Mouse (Mus musculus) neural tube, embryonic 11.5 days (tissue): ENCODE measurements around the gene Epb41l1. TPM values are rescaled to one million over a fixed set of nuclear protein-coding genes. Genes with fewer than 3 reads are reported as not detected.
A peak's percentile ranks its signal among the peaks of the same experiment; 100 is the strongest.

Experiments used
- ATAC-seq: fragments of 200-750 bp; cut with Nextera tagmentation; 2 replicates; pipeline ENCODE4 v1.8.0; 2017; ENCODE audit warnings: moderate number of reproducible peaks, mild to moderate bottlenecking, moderate TSS enrichment, moderate library complexity; ENCODE audit not compliant: insufficient read depth, low FRiP score, low TSS enrichment
- DNase-seq: peaks from one replicate; pipeline ENCODE4 v3.0.0-alpha.2; 2015; ENCODE audit warnings: low spot score
- H3K27ac ChIP-seq: fragments of 300-500 bp; sonication (generic); 2 replicates; pipeline ENCODE4 v1.5.1; 2014; ENCODE audit warnings: low read depth, mild to moderate bottlenecking, low read length
- H3K27me3 ChIP-seq: fragments of 300-500 bp; sonication (generic); 2 replicates; pipeline ENCODE4 v1.6.1; 2014; ENCODE audit warnings: mild to moderate bottlenecking, low read length, mixed read lengths; ENCODE audit not compliant: control insufficient read depth, insufficient read depth
- H3K36me3 ChIP-seq: fragments of 300-500 bp; sonication (generic); 2 replicates; pipeline ENCODE4 v1.6.1; 2014; ENCODE audit warnings: mild to moderate bottlenecking, low read length, moderate library complexity, mixed read lengths; ENCODE audit not compliant: control insufficient read depth, insufficient read depth
- H3K4me1 ChIP-seq: fragments of 300-500 bp; sonication (generic); 2 replicates; pipeline ENCODE4 v1.6.1; 2014; ENCODE audit warnings: low read length, mixed read lengths; ENCODE audit not compliant: control insufficient read depth, insufficient read depth
- H3K4me2 ChIP-seq: fragments of 300-500 bp; sonication (generic); 2 replicates; pipeline ENCODE4 v1.6.1; 2014; ENCODE audit warnings: low read depth, mild to moderate bottlenecking, moderate library complexity
- H3K4me3 ChIP-seq: fragments of 300-500 bp; sonication (generic); 2 replicates; pipeline ENCODE4 v1.5.1; 2014; ENCODE audit warnings: low read depth, low read length
- H3K9ac ChIP-seq: fragments of 300-500 bp; sonication (generic); 2 replicates; pipeline ENCODE4 v1.6.1; 2014; ENCODE audit warnings: mild to moderate bottlenecking, low read length
- H3K9me3 ChIP-seq: fragments of 300-500 bp; sonication (generic); 2 replicates; pipeline ENCODE4 v1.6.1; 2016; ENCODE audit warnings: low read length; ENCODE audit not compliant: control insufficient read depth
- WGBS: fragments of 180-500 bp; shearing (Covaris S2); extraction: QIAGEN DNeasy Blood & Tissue Kit; methylation state at CpG from one replicate; pipeline ENCODE4 v1.1.7; 2014; 5-methylcytosine and 5-hydroxymethylcytosine counted together
- polyA plus RNA-seq: library from polyadenylated mRNA; unstranded; fragments of >200 nt; fragmentation: Nextera tagmentation; extraction: Ambion mirVana; gene quantifications from 2 replicates; pipeline ENCODE4 v1.2.1, GENCODE M21; 2014

Gene Epb41l1
- polyA plus RNA-seq, 1 experiment from 2014 or later: 4.4 TPM

- no peak overlapping the region for H3K4me3 ChIP-seq
- no peak overlapping the region for H3K4me2 ChIP-seq
- peaks cover 14% of the 10 kb centered on the region for H3K4me1 ChIP-seq
- no peaks in the 10 kb centered on the region for H3K9me3 ChIP-seq
- no peaks in the 10 kb centered on the region for H3K36me3 ChIP-seq
- WGBS: 68% methylated on average over 8 of the region's 8 CpGs
- H3K27ac ChIP-seq: no peak overlapping the region
- H3K9ac ChIP-seq: no peak overlapping the region
- DNase-seq: no peak
- ATAC-seq: no peak
- no peaks in the 10 kb centered on the region for H3K27me3 ChIP-seq
Measured at GRCm38 (mm10) chr2:156473696-156474095, 53.0 kb downstream of the Epb41l1 start.

GRCm38 (mm10) chr2:156474111-156474510, 53.4 kb downstream of the Epb41l1 start:
- Histone ChIP-seq H3K4me2 (no peak overlapping the region), H3K9me3 (no peaks in the 10 kb centered on the region), H3K4me1 (peaks cover 14% of the 10 kb centered on the region), H3K27ac (no peak overlapping the region), H3K9ac (no peak overlapping the region), H3K36me3 (no peaks in the 10 kb centered on the region), H3K4me3 (no peak overlapping the region), H3K27me3 (no peaks in the 10 kb centered on the region)
- peak; percentile 42; the same call in 1 of the 2 replicates for ATAC-seq
- 53% methylated on average over 3 of the region's 3 CpGs for WGBS
- no peak for DNase-seq

DNA sequence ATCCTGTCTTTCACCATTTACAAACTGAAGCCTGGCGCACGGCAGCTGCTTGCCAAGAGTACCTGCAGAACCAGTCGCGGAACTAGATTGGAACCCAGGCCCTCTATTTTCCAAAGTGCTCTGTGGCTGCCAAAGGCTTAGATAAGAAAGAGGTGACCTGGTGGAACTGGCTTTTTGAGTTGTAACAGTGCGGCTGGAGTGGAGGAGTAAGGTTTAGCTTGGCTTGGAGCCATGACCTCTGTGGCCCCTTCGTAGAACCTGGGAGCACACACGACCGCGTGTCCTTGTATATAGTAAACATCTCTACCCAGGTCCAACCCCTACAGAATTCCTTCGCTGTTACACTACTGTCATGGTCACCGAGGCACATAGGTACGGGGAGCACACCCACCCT, 54.2 kb downstream of the Epb41l1 start:
- ATAC-seq (0 out of 2 replicates have a peak, but pooled peaks have one; percentile 3), DNase-seq (no peak)
- H3K4me3 ChIP-seq: peak overlapping the region; percentile 68
- peak overlapping the region; percentile 90 for H3K9ac ChIP-seq
- H3K9me3 ChIP-seq: no peaks in the 10 kb centered on the region
- H3K4me2 ChIP-seq: peak overlapping the region; percentile 98
- no peak overlapping the region for H3K27ac ChIP-seq
- H3K27me3 ChIP-seq: no peaks in the 10 kb centered on the region
- H3K36me3 ChIP-seq: no peaks in the 10 kb centered on the region
- peaks cover 14% of the 10 kb centered on the region for H3K4me1 ChIP-seq
- WGBS: 35% methylated on average over 12 of the region's 12 CpGs

DNA sequence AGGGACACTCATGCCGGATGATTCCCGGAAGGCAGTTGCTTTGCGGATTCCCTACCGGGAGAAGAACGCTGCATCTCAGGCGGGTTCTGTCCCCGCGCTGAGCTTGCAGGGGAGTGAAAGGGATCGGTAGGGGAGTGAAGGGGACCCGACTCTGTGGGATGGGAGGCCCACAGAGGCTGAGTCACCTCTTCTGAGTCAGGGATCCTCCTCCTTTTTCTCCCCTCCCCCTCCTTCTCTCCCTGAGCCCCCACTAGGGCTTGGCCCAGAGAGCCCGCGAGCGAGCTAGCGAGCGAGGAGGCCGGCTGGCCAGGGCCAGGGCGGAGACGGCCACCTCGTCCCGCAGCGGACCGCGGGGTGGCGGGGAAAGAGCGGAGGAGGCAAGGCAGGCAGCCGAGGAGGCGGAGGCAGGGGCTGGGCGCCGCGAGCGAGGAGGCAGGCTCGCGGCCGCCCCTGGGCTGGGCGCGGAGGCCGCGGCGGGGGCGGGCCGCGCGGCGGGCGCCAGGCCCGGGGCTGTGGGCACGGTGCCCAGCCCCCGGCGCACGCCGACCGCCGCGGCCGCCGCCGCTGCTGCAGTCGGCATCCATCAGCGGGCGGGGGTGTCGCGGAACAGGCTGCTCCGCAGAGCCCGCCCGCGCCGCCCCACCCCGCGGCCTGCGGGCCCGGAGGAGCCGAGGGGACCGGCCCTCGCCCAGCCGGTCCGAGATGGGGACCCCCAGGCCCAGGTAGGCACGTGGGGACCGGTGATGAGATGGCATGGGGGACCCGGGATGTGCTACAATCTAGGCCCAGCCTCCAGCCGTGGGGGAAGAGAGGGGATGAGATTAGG, 54.8 kb downstream of the Epb41l1 start:
- peak; percentile 77 for ATAC-seq
- under 1% methylated on average over 51 of the region's 80 CpGs for WGBS
- Histone ChIP-seq H3K4me1 (peaks cover 14% of the 10 kb centered on the region), H3K36me3 (no peaks in the 10 kb centered on the region), H3K27me3 (no peaks in the 10 kb centered on the region), H3K4me3 (peak overlapping the region; percentile 68), H3K9ac (peak overlapping the region; percentile 90), H3K27ac (no peak overlapping the region), H3K9me3 (no peaks in the 10 kb centered on the region), H3K4me2 (peak overlapping the region; percentile 98)
- DNase-seq: peak; percentile 84

- Histone ChIP-seq H3K9ac (peak overlapping the region; percentile 90), H3K27me3 (no peaks in the 10 kb centered on the region), H3K4me3 (peak overlapping the region; percentile 68), H3K27ac (no peak overlapping the region), H3K4me2 (peak overlapping the region; percentile 98), H3K36me3 (no peaks in the 10 kb centered on the region), H3K9me3 (no peaks in the 10 kb centered on the region), H3K4me1 (peaks cover 14% of the 10 kb centered on the region)
- 29% methylated on average over 8 of the region's 8 CpGs for WGBS
- DNase-seq (peak; percentile 30), ATAC-seq (no peak)
Measured at GRCm38 (mm10) chr2:156476111-156476747, 55.5 kb downstream of the Epb41l1 start.

DNA sequence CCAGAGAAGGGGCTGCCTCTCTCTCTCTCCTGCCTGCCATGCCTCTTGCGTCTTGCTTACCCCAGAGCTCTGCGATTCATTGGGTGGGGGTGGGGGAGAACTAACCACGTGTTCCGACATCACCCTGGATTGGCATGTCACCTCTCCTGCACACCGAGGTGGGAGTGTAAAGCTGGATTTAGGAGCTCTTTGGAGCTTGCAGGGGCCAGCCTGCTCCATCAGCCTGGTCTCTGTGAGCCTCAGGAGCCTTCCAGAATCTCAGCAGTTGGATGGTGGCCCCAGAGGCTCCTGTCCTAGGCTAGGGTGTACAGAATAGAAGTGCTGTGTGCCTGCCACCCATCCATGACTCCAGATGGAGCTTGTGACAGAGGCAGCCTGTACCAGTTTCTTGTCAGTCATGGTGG, 56.0 kb downstream of the Epb41l1 start:
- H3K4me3 ChIP-seq: no peak overlapping the region
- DNase-seq (no peak), ATAC-seq (no peak)
- peaks cover 14% of the 10 kb centered on the region for H3K4me1 ChIP-seq
- no peaks in the 10 kb centered on the region for H3K36me3 ChIP-seq
- no peak overlapping the region for H3K4me2 ChIP-seq
- no peaks in the 10 kb centered on the region for H3K9me3 ChIP-seq
- no peak overlapping the region for H3K9ac ChIP-seq
- H3K27me3 ChIP-seq: no peaks in the 10 kb centered on the region
- no peak overlapping the region for H3K27ac ChIP-seq
- 37% methylated on average over 5 of the region's 5 CpGs for WGBS

GRCm38 (mm10) chr2:156478046-156478690, 57.5 kb downstream of the Epb41l1 start:
- 81% methylated on average over 13 of the region's 13 CpGs for WGBS
- no peak for ATAC-seq

DNA sequence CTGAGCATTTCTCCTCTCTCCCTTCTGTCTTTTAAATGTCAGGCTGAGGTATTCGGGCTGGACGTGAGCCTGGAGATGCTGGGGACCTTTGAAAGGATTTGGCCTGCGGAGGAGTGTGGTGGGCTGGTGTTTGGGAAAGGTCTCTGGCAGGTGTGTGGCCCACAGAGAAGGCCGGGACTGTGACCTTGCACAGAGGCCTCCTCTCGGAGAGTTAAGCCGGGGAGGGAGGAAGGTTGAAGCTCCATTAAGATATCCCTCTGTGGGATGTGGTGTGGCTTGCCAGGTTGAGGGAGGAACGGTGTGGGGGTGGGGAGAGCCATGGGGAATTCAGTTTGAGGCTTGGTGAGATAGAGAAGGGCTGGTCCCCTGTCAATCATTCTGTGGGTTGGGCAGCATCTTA, 59.1 kb downstream of the Epb41l1 start:
- H3K9ac ChIP-seq: no peak overlapping the region
- no peaks in the 10 kb centered on the region for H3K27me3 ChIP-seq
- ATAC-seq (no peak), DNase-seq (no peak)
- no peak overlapping the region for H3K4me2 ChIP-seq
- H3K27ac ChIP-seq: no peak overlapping the region
- WGBS: 77% methylated on average over 7 of the region's 7 CpGs
- H3K36me3 ChIP-seq: no peaks in the 10 kb centered on the region
- H3K4me1 ChIP-seq: peaks cover 12% of the 10 kb centered on the region
- H3K9me3 ChIP-seq: no peaks in the 10 kb centered on the region
- no peak overlapping the region for H3K4me3 ChIP-seq

More at GRCm38 (mm10) chr2:156478046-156478690, 57.5 kb downstream of the Epb41l1 start:
- Histone ChIP-seq H3K4me2 (no peak overlapping the region), H3K9me3 (no peaks in the 10 kb centered on the region), H3K4me3 (no peak overlapping the region), H3K36me3 (no peaks in the 10 kb centered on the region), H3K4me1 (peaks cover 14% of the 10 kb centered on the region), H3K9ac (no peak overlapping the region), H3K27me3 (no peaks in the 10 kb centered on the region), H3K27ac (no peak overlapping the region)
- DNase-seq: no peak
